Mouse (Mus musculus) hindbrain, embryonic 16.5 days (tissue): ENCODE data around the gene Fezf1. TPM values are rescaled to one million over a fixed set of nuclear protein-coding genes. Genes with fewer than 3 reads are reported as not detected.
A peak's percentile ranks its signal among the peaks of the same experiment; 100 is the strongest.

Source experiments
- ATAC-seq: fragments of 200-750 bp; cut with Nextera tagmentation; 2 replicates; pipeline ENCODE4 v1.8.0; 2017; ENCODE audit warnings: moderate TSS enrichment, moderate library complexity
- H3K27ac ChIP-seq: fragments of 300-500 bp; sonication (generic); 2 replicates; pipeline ENCODE4 v1.5.1; 2014; ENCODE audit warnings: low read depth, mild to moderate bottlenecking, control low read depth, low read length, moderate library complexity
- H3K27me3 ChIP-seq: fragments of 300-500 bp; sonication (generic); replicated peaks from 2 replicates; pipeline ENCODE4 v1.6.1; 2014; ENCODE audit warnings: low read length; ENCODE audit not compliant: control insufficient read depth, insufficient read depth
- H3K36me3 ChIP-seq: fragments of 300-500 bp; sonication (generic); 2 replicates; pipeline ENCODE4 v1.6.1; 2014; ENCODE audit warnings: mild to moderate bottlenecking, low read length, moderate library complexity, mixed read lengths; ENCODE audit not compliant: control insufficient read depth, insufficient read depth
- H3K4me1 ChIP-seq: fragments of 300-500 bp; sonication (generic); 2 replicates; pipeline ENCODE4 v1.6.1; 2014; ENCODE audit warnings: low read depth, low read length; ENCODE audit not compliant: control insufficient read depth, insufficient read depth
- H3K4me2 ChIP-seq: fragments of 300-500 bp; sonication (generic); 2 replicates; pipeline ENCODE4 v1.6.1; 2014; ENCODE audit warnings: mild to moderate bottlenecking, low read length, control low read depth, moderate library complexity
- H3K4me3 ChIP-seq: fragments of 300-500 bp; sonication (generic); 2 replicates; pipeline ENCODE4 v1.5.1; 2014; ENCODE audit warnings: mild to moderate bottlenecking, low read length, control low read depth, moderate library complexity
- H3K9ac ChIP-seq: fragments of 300-500 bp; sonication (generic); 2 replicates; pipeline ENCODE4 v1.6.1; 2014; ENCODE audit warnings: low read depth, mild to moderate bottlenecking, control low read depth, low read length, moderate library complexity
- H3K9me3 ChIP-seq: fragments of 300-500 bp; sonication (generic); 2 replicates; pipeline ENCODE4 v1.6.1; 2014; ENCODE audit warnings: mild to moderate bottlenecking, low read length, moderate library complexity; ENCODE audit not compliant: control insufficient read depth
- WGBS: fragments of 180-500 bp; shearing (Covaris S2); extraction: QIAGEN DNeasy Blood & Tissue Kit; methylation state at CpG from one replicate; pipeline ENCODE4 v1.1.7; 2014; 5-methylcytosine and 5-hydroxymethylcytosine counted together
- polyA plus RNA-seq: library from polyadenylated mRNA; unstranded; fragments of >200 nt; fragmentation: Nextera tagmentation; extraction: Ambion mirVana; gene quantifications from 2 replicates; pipeline ENCODE4 v1.2.1, GENCODE M21; 2015

The Fezf1 gene
- polyA plus RNA-seq, 1 experiment from 2014 or later: not detected

- ATAC-seq: peak; percentile 34; the same call in 1 of the 2 replicates
Observed at GRCm38 (mm10) chr6:23249616-23250287, 1.6 kb upstream of the Fezf1 start.

GRCm38 (mm10) chr6:23249053-23249401 is 865 bp upstream of the Fezf1 start:
- no peaks in the 10 kb centered on the region for H3K36me3 ChIP-seq
- WGBS: 0% methylated on average over 22 of the region's 24 CpGs
- H3K4me1 ChIP-seq: peaks cover 7% of the 10 kb centered on the region
- peaks cover 55% of the 10 kb centered on the region for H3K27me3 ChIP-seq
- no peak overlapping the region for H3K27ac ChIP-seq
- H3K4me3 ChIP-seq: peak overlapping the region; percentile 37
- peak overlapping the region; percentile 60 for H3K4me2 ChIP-seq
- no peak overlapping the region for H3K9ac ChIP-seq
- H3K9me3 ChIP-seq: no peaks in the 10 kb centered on the region
- ATAC-seq: no peak

More at GRCm38 (mm10) chr6:23249616-23250287, 1.6 kb upstream of the Fezf1 start:
- WGBS: under 1% methylated on average over 29 of the region's 29 CpGs
- H3K36me3 ChIP-seq: no peaks in the 10 kb centered on the region
- H3K27me3 ChIP-seq: peaks cover 52% of the 10 kb centered on the region
- H3K4me2 ChIP-seq: peak overlapping the region; percentile 60
- H3K27ac ChIP-seq: no peak overlapping the region
- peak overlapping the region; percentile 37 for H3K4me3 ChIP-seq
- H3K9me3 ChIP-seq: no peaks in the 10 kb centered on the region
- no peak overlapping the region; the same call in 1 of the 2 replicates for H3K9ac ChIP-seq
- H3K4me1 ChIP-seq: peaks cover 7% of the 10 kb centered on the region

GRCm38 (mm10) chr6:23247512-23248312 is 450 bp downstream of the Fezf1 start:
- no peak overlapping the region for H3K4me3 ChIP-seq
- H3K9ac ChIP-seq: no peak overlapping the region
- no peaks in the 10 kb centered on the region for H3K36me3 ChIP-seq
- peaks cover 7% of the 10 kb centered on the region for H3K4me1 ChIP-seq
- H3K27ac ChIP-seq: no peak overlapping the region
- peaks cover 60% of the 10 kb centered on the region for H3K27me3 ChIP-seq
- peak; percentile 31; the same call in 1 of the 2 replicates for ATAC-seq
- H3K4me2 ChIP-seq: no peak overlapping the region
- H3K9me3 ChIP-seq: no peaks in the 10 kb centered on the region
- WGBS: under 1% methylated on average over 58 of the region's 61 CpGs

GRCm38 (mm10) chr6:23246790-23247511 is 1.2 kb downstream of the Fezf1 start:
- no peak overlapping the region for H3K9ac ChIP-seq
- peaks cover 7% of the 10 kb centered on the region for H3K4me1 ChIP-seq
- no peaks in the 10 kb centered on the region for H3K9me3 ChIP-seq
- under 1% methylated on average over 23 of the region's 23 CpGs for WGBS
- no peak overlapping the region for H3K4me3 ChIP-seq
- no peak for ATAC-seq
- H3K27ac ChIP-seq: no peak overlapping the region
- no peaks in the 10 kb centered on the region for H3K36me3 ChIP-seq
- H3K27me3 ChIP-seq: peaks cover 58% of the 10 kb centered on the region
- no peak overlapping the region for H3K4me2 ChIP-seq

- H3K27me3 ChIP-seq: peaks cover 61% of the 10 kb centered on the region
- H3K36me3 ChIP-seq: no peaks in the 10 kb centered on the region
- peaks cover 7% of the 10 kb centered on the region for H3K4me1 ChIP-seq
- no peak overlapping the region for H3K4me3 ChIP-seq
- no peak overlapping the region for H3K9ac ChIP-seq
- no peak for ATAC-seq
- H3K9me3 ChIP-seq: no peaks in the 10 kb centered on the region
- WGBS: 5% methylated on average over 17 of the region's 17 CpGs
- no peak overlapping the region for H3K4me2 ChIP-seq
- no peak overlapping the region for H3K27ac ChIP-seq
Observed at GRCm38 (mm10) chr6:23246061-23246789, 1.9 kb downstream of the Fezf1 start.

- Histone ChIP-seq H3K27me3 (peaks cover 59% of the 10 kb centered on the region), H3K4me2 (no peak overlapping the region), H3K4me3 (no peak overlapping the region), H3K9ac (no peak overlapping the region), H3K4me1 (peaks cover 7% of the 10 kb centered on the region), H3K9me3 (no peaks in the 10 kb centered on the region), H3K27ac (no peak overlapping the region), H3K36me3 (no peaks in the 10 kb centered on the region)
- no peak for ATAC-seq
- 1% methylated on average over 22 of the region's 23 CpGs for WGBS
Observed at GRCm38 (mm10) chr6:23245545-23246011, 2.6 kb downstream of the Fezf1 start.

- no peak overlapping the region for H3K4me2 ChIP-seq
- no peaks in the 10 kb centered on the region for H3K36me3 ChIP-seq
- ATAC-seq: no peak
- H3K9ac ChIP-seq: no peak overlapping the region
- H3K27me3 ChIP-seq: peaks cover 54% of the 10 kb centered on the region
- WGBS: 14% methylated on average over 9 of the region's 9 CpGs
- H3K4me1 ChIP-seq: peaks cover 7% of the 10 kb centered on the region
- H3K27ac ChIP-seq: no peak overlapping the region
- H3K4me3 ChIP-seq: no peak overlapping the region
- no peaks in the 10 kb centered on the region for H3K9me3 ChIP-seq
Observed at GRCm38 (mm10) chr6:23245121-23245520, 3.0 kb downstream of the Fezf1 start.

GRCm38 (mm10) chr6:23243821-23244760 is 4.1 kb downstream of the Fezf1 start:
- H3K4me2 ChIP-seq: no peak overlapping the region
- WGBS: 4% methylated on average over 14 of the region's 15 CpGs
- H3K36me3 ChIP-seq: no peaks in the 10 kb centered on the region
- no peaks in the 10 kb centered on the region for H3K9me3 ChIP-seq
- no peak overlapping the region for H3K9ac ChIP-seq
- ATAC-seq: no peak; the same call in 1 of the 2 replicates
- H3K4me1 ChIP-seq: peaks cover 3% of the 10 kb centered on the region; the same call in 1 of the 2 replicates
- H3K27me3 ChIP-seq: peaks cover 49% of the 10 kb centered on the region
- H3K4me3 ChIP-seq: no peak overlapping the region
- H3K27ac ChIP-seq: no peak overlapping the region
